10 mouse cellular contexts compared by ENCODE assay signal in the genomic region with DNA sequence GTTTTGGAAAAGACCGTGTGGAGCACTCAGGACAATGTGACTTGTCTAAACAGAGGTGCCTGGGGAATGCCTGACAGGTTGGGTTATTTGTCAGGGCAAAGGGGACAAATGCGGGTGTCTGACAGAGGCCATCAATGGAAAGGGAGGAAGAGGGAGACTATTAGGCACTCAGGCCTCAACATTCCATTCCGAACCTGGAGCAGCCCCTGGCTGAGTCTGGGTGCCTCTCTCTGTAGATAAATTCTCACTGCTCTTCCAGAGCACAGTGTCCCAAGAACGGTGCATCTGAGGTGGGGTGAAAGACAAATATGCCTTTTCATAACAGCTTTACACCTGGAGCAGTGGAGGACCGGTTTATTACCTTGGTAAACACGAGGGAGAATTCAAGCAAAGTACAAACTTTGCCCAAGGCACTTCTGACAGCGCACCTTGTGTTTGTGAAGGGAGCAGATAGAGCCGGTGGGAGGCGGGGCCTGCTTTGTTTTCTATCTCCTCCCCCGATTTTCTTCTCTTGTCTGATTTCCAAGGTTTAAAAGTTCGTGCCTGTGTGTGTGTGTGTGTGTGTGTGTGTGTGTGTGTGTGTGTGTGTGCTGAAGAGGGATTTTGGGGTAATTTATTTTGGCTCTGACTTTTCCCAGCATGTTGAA.
A peak's percentile ranks its signal among the peaks of the same experiment; 100 is the strongest.
DNase-seq lines count a peak whose midpoint lies in the region; ATAC-seq and TF ChIP-seq lines count a peak whose summit lies in the region.
"Had no signal": no experiment of that assay in that cellular context is flagged by ENCODE, and none has a peak within 500 bp of the region (broad histone marks: within the 10 kb centered on the region; RNA-seq: fewer than 3 reads in every experiment).

No protein-coding gene starts in this region.

- H3K4me1 ChIP-seq in liver, postnatal 0 days (ENCODE audit: insufficient read depth): peaks cover 22% of the 10 kb centered on the region
- H3K4me1 ChIP-seq in heart, embryonic 11.5 days (ENCODE audit: control insufficient read depth, insufficient read depth, low read length): peaks cover 6% of the 10 kb centered on the region

- ATAC-seq in liver, postnatal 0 days: peak; percentile 77
- no peak for ATAC-seq in heart, embryonic 11.5 days (replicated peaks; ENCODE audit: insufficient number of reproducible peaks, low FRiP score, low TSS enrichment)

- H3K9ac ChIP-seq in liver, postnatal 0 days (replicated peaks): no peak overlapping the region
- no peak overlapping the region for H3K9ac ChIP-seq in heart, embryonic 11.5 days (ENCODE audit: low read depth, low read length)

- peak; percentile 30 to 48 for DNase-seq in urinary bladder, postnatal 36 days (ENCODE audit: low spot score in 2 of 2)
- no peak for DNase-seq in urinary bladder, adult 2 months (ENCODE audit: low spot score)
- peak; percentile 52 to 58 for DNase-seq in kidney, adult 8-10 months
- peak; percentile 52 for DNase-seq in liver, postnatal 0 days
- peak; percentile 84 for DNase-seq in yolk sac, embryonic 10.5 days (ENCODE audit: low spot score)
- no peak for DNase-seq in left cerebral cortex, adult 8-10 months (ENCODE audit: low spot score in 2 of 2)
- DNase-seq in layer of hippocampus, postnatal 25 days (ENCODE audit: extremely low spot score in 1 of 2, low spot score in 1 of 2): no peak
- DNase-seq: thymus, adult 18-20 months had no signal

- no peak overlapping the region for H3K4me3 ChIP-seq in liver, postnatal 0 days (ENCODE audit: low read depth, low read length)
- no peak overlapping the region for H3K4me3 ChIP-seq in heart, embryonic 11.5 days (ENCODE audit: low read depth, low read length)
- H3K4me3 ChIP-seq: forebrain, embryonic 10.5 days had no signal

- H3K4me2 ChIP-seq in liver, postnatal 0 days (ENCODE audit: low read depth, low read length): no peak overlapping the region
- no peak overlapping the region for H3K4me2 ChIP-seq in heart, embryonic 11.5 days

- H3K9me3 ChIP-seq in liver, postnatal 0 days (ENCODE audit: low read length): no peaks in the 10 kb centered on the region
- H3K9me3 ChIP-seq in heart, embryonic 11.5 days (replicated peaks; ENCODE audit: control insufficient read depth, low read length): no peaks in the 10 kb centered on the region
- H3K9me3 ChIP-seq: forebrain, embryonic 10.5 days had no signal

- no peaks in the 10 kb centered on the region for H3K27me3 ChIP-seq in liver, postnatal 0 days (ENCODE audit: insufficient read depth, low read length)
- H3K27me3 ChIP-seq in heart, embryonic 11.5 days (ENCODE audit: control insufficient read depth, insufficient read depth, low read length): no peaks in the 10 kb centered on the region

- 50% methylated on average over 11 of the region's 11 CpGs for WGBS in liver, postnatal 0 days (ENCODE audit: insufficient replicate concordance)
- WGBS in heart, embryonic 11.5 days (ENCODE audit: insufficient replicate concordance): 27% methylated on average over 11 of the region's 11 CpGs

- H3K36me3 ChIP-seq in liver, postnatal 0 days (replicated peaks; ENCODE audit: insufficient read depth, low read length): no peaks in the 10 kb centered on the region
- H3K36me3 ChIP-seq in heart, embryonic 11.5 days (ENCODE audit: control insufficient read depth, insufficient read depth, low read length): no peaks in the 10 kb centered on the region
- H3K36me3 ChIP-seq: forebrain, embryonic 10.5 days had no signal

- peak; percentile 51 for TF ChIP-seq EP300 in liver, postnatal 0 days (IDR thresholded peaks at IDR 0.05; ENCODE audit: low read depth)

- H3K27ac ChIP-seq in liver, postnatal 0 days (ENCODE audit: low read depth): peak overlapping the region; percentile 84
- no peak overlapping the region for H3K27ac ChIP-seq in heart, embryonic 11.5 days (ENCODE audit: low read depth, low read length)
- H3K27ac ChIP-seq: forebrain, embryonic 10.5 days had no signal

- TF ChIP-seq CTCF in liver, postnatal 0 days (IDR thresholded peaks at IDR 0.05; ENCODE audit: low read depth): no peak

Comparison
In these comparisons a context has a peak if more than half of its experiments do, and no peak if none do; other contexts are left out.
1. DNase-seq: peak in urinary bladder, postnatal 36 days (2 of 2), kidney, adult 8-10 months (2 of 2), liver, postnatal 0 days (single experiment) and yolk sac, embryonic 10.5 days (single experiment); none in urinary bladder, adult 2 months (single experiment), left cerebral cortex, adult 8-10 months (0 of 2) and layer of hippocampus, postnatal 25 days (0 of 2).